In genomic region chr11:69395634-69396373, GRCm38 (mm10) we compare ENCODE assay signal across 8 mouse cellular contexts. TPM values are rescaled to one million over a fixed set of nuclear protein-coding genes. Genes with fewer than 3 reads are reported as not detected.
A peak's percentile ranks its signal among the peaks of the same experiment; 100 is the strongest.
DNase-seq lines count a peak whose midpoint lies in the region; ATAC-seq and TF ChIP-seq lines count a peak whose summit lies in the region.

No protein-coding gene starts in this region.

- H3K27me3 ChIP-seq in megakaryocyte, embryonic 14.5 days (replicated peaks), result no peaks in the 10 kb centered on the region

- TF ChIP-seq CTCF in gastrocnemius, adult 2 months (IDR thresholded peaks at IDR 0.05), result no peak

- H3K4me3 ChIP-seq in gastrocnemius, adult 2 months, result peak overlapping the region; percentile 85
- H3K4me3 ChIP-seq in megakaryocyte, embryonic 14.5 days (replicated peaks), result peak overlapping the region; percentile 100

- ATAC-seq in common myeloid progenitor, adult 5-6 weeks (replicated peaks; ENCODE audit: low read depth, poor library complexity, severe bottlenecking), result peak; percentile 80

- intact Hi-C loops in gastrocnemius, adult 2 months (cut with DNase I), result no loop called here

- no peaks in the 10 kb centered on the region for H3K9me3 ChIP-seq in megakaryocyte, embryonic 14.5 days

- H3K4me1 ChIP-seq in megakaryocyte, embryonic 14.5 days, result peaks cover 36% of the 10 kb centered on the region

- peaks cover 34% of the 10 kb centered on the region for H3K36me3 ChIP-seq in megakaryocyte, embryonic 14.5 days (replicated peaks; ENCODE audit: low read length)

- peak; percentile 100 for DNase-seq in WW6 (ENCODE audit: low read depth, low spot score)
- DNase-seq in gastrocnemius, adult 2 months, result peak; percentile 97
- peak; percentile 100 for DNase-seq in hindlimb bud, embryonic 11.5 days (ENCODE audit: extremely low spot score, low read depth, low spot score)
- peak; percentile 94 to 98 for DNase-seq in left cerebral cortex, adult 8-10 months (ENCODE audit: low spot score in 2 of 2)
- peak; percentile 98 for DNase-seq in right cerebral cortex, postnatal 10 days (ENCODE audit: low spot score in 2 of 2)
- DNase-seq in urinary bladder, postnatal 25 days (ENCODE audit: low spot score), result peak; percentile 82

- peak overlapping the region; percentile 96 for H3K27ac ChIP-seq in gastrocnemius, adult 2 months

RNA-seq across cellular contexts. Expression of gene Cyb5d1, which starts 0.4 kb away (rescaled TPM):
- 35.5 and 37.6 TPM in 2 replicates for total RNA-seq in common myeloid progenitor, adult 5-6 weeks (2017)
- 10 to 100 TPM; 34.9 to 36.0 TPM for total RNA-seq in gastrocnemius, adult 2 months (2021)
- total RNA-seq in left cerebral cortex, adult 8-10 months (2022), result 10 to 100 TPM; 38.0 to 43.7 (median 42.5) TPM
- polyA plus RNA-seq in megakaryocyte, embryonic 14.5 days (2012; ENCODE audit: insufficient read depth, low replicate concordance), result 0.25 and 2.4 TPM in 2 replicates

RNA-seq across cellular contexts. Expression of gene Naa38, which starts 0.5 kb away (rescaled TPM):
- 181 and 216 TPM in 2 replicates for total RNA-seq in common myeloid progenitor, adult 5-6 weeks (2017)
- 10 to 100 TPM; 62.4 to 86.0 TPM for total RNA-seq in gastrocnemius, adult 2 months (2021)
- total RNA-seq in left cerebral cortex, adult 8-10 months (2022), result 100 to 1,000 TPM in 3 of 4 experiments, 10 to 100 TPM in 1; 99.9 to 140 (median 114) TPM
- polyA plus RNA-seq in megakaryocyte, embryonic 14.5 days (2012; ENCODE audit: insufficient read depth, low replicate concordance), result 33.8 and 159 TPM in 2 replicates

RNA-seq across cellular contexts. Expression of gene Tmem88, which starts 2.2 kb away (rescaled TPM):
- 0.46 TPM in 1 of 2 replicates, not detected in the other for total RNA-seq in common myeloid progenitor, adult 5-6 weeks (2017)
- total RNA-seq in gastrocnemius, adult 2 months (2021), result 1 to 10 TPM; 6.5 to 7.4 TPM
- 1 to 10 TPM; 3.3 to 4.8 (median 3.5) TPM for total RNA-seq in left cerebral cortex, adult 8-10 months (2022)
- polyA plus RNA-seq in megakaryocyte, embryonic 14.5 days (2012; ENCODE audit: insufficient read depth, low replicate concordance), result 0.35 TPM in 1 of 2 replicates, not detected in the other

RNA-seq across cellular contexts. Expression of gene Kdm6b, which starts 17.7 kb away (rescaled TPM):
- total RNA-seq in common myeloid progenitor, adult 5-6 weeks (2017), result 3.5 and 6.6 TPM in 2 replicates
- 10 to 100 TPM; 23.9 to 24.5 TPM for total RNA-seq in gastrocnemius, adult 2 months (2021)
- total RNA-seq in left cerebral cortex, adult 8-10 months (2022), result 10 to 100 TPM; 17.3 to 29.2 (median 21.9) TPM
- polyA plus RNA-seq in megakaryocyte, embryonic 14.5 days (2012; ENCODE audit: insufficient read depth, low replicate concordance), result 44.5 and 45.4 TPM in 2 replicates

RNA-seq across cellular contexts. Expression of gene Chd3, which starts 26.6 kb away (rescaled TPM):
- 64.5 and 68.0 TPM in 2 replicates for total RNA-seq in common myeloid progenitor, adult 5-6 weeks (2017)
- total RNA-seq in gastrocnemius, adult 2 months (2021), result 1 to 10 TPM; 6.8 to 9.4 TPM
- 100 to 1,000 TPM; 370 to 420 (median 387) TPM for total RNA-seq in left cerebral cortex, adult 8-10 months (2022)
- 14.5 and 29.7 TPM in 2 replicates for polyA plus RNA-seq in megakaryocyte, embryonic 14.5 days (2012; ENCODE audit: insufficient read depth, low replicate concordance)

Comparison
In these comparisons a context has a peak if more than half of its experiments do, and no peak if none do; other contexts are left out.
1. Peak in every context shown above with its lines: DNase-seq, ATAC-seq, H3K4me3 ChIP-seq and H3K27ac ChIP-seq.